Mouse (Mus musculus) erythroblast, embryonic 14.5 days (primary cell): ENCODE data around the gene Wdr1.

Experiments used
- GATA1 ChIP-seq: IDR thresholded peaks from 2 replicates; pipeline ENCODE4 v1.6.1; 2012; ENCODE audit warnings: low read length, inconsistent platforms, mixed read lengths
- TAL1 ChIP-seq: IDR thresholded peaks from 3 replicates; pipeline ENCODE4 v1.6.1; 2012; ENCODE audit warnings: low read length, inconsistent platforms, mixed read lengths

DNA sequence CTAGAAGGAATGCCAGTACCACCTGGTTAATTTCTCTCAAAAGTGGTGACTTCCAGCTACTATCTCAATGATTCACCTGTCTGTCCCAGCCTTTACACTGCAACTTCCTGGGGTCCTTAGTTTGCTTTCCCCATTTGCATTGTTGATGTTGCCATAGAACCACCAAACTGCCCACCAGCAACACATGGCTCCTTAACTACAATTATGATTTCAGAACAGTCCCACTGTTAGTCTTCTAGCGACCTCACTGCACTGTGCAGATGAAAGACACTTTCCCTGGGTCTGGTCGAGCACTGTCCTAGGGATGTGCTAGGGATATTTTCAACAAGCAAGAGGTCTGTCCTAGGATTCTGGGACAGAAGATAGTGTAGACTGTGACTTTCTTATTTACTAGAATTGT is at the start of gene Wdr1:
- no peak for TF ChIP-seq TAL1
- no peak for TF ChIP-seq GATA1
